Comparison of ENCODE assay signal across 16 mouse cellular contexts in genomic region chr11:117718838-117719237, GRCm38 (mm10).
"Had no signal": no experiment of that assay in that cellular context is flagged by ENCODE, and none has a peak within 500 bp of the region (broad histone marks: within the 10 kb centered on the region; RNA-seq: fewer than 3 reads in every experiment).

No protein-coding gene starts in this region.

- H3K27me3 ChIP-seq: limb, embryonic 12.5 days; megakaryocyte, embryonic 14.5 days; neural tube, embryonic 15.5 days had no signal

- H3K4me2 ChIP-seq: limb, embryonic 12.5 days; midbrain, embryonic 11.5 days; neural tube, embryonic 15.5 days had no signal

- H3K9ac ChIP-seq: limb, embryonic 12.5 days; liver, embryonic 14.5 days; neural tube, embryonic 15.5 days had no signal

- H3K27ac ChIP-seq: kidney, postnatal 0 days; limb, embryonic 12.5 days; liver, embryonic 14.5 days; neural tube, embryonic 15.5 days had no signal

- H3K4me1 ChIP-seq: limb, embryonic 12.5 days; neural tube, embryonic 15.5 days had no signal

- ATAC-seq: intestine, postnatal 0 days; lung, postnatal 0 days; midbrain, embryonic 16.5 days had no signal

- H3K9me3 ChIP-seq: limb, embryonic 12.5 days; megakaryocyte, embryonic 14.5 days; neural tube, embryonic 15.5 days had no signal

- DNase-seq: kidney, adult 8-10 months; kidney, postnatal 36 days; layer of hippocampus, adult 9-11 months; lung, adult 2 months; lung, postnatal 36 days; thymus, adult 18-20 months; thymus, postnatal 36 days had no signal

- H3K4me3 ChIP-seq: limb, embryonic 12.5 days; megakaryocyte, embryonic 14.5 days; neural tube, embryonic 15.5 days had no signal
